Mouse (Mus musculus): Measurements from ENCODE around the gene Zfp968. TPM values are rescaled to one million over a fixed set of nuclear protein-coding genes. Genes with fewer than 3 reads are reported as not detected.
"Not testable (repeated sequence)": the region's sequence is repeated elsewhere in the genome, so short reads cannot be mapped to it uniquely, and the experiment has no call there.

Zfp968 gene
- polyA plus RNA-seq (2015; fragmentation: Nextera tagmentation; extraction: Ambion mirVana) = 3.4 and 5.9 TPM in 2 replicates

DNA sequence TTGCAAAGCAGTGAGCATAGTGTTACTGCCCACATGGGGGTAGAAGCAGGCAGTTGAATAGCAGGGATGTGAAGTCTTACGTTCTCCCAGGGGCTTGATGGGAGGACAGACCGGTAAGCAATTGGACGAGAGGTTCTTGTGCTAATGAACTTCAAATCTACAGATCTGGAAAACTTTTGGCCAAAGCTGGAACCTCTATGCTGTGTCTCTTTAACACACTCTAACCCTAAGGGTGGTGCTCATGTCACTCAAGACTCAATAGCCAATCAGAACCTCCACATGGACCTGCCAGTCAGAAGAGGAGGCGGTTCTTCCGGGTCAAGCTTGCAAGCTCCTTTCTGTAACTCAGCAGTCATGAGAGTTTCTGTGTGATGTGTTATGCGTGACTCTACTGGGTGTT, at the start of gene Zfp968:
Gene Zfp968, plus strand, starts transcription at position 301 of the 400 bp plus-strand sequence.
- not testable (repeated sequence) for H3K27ac ChIP-seq (replicated peaks); H3K36me3 ChIP-seq; ATAC-seq (ENCODE audit: low FRiP score); H3K9ac ChIP-seq (replicated peaks); H3K4me3 ChIP-seq (replicated peaks); H3K9me3 ChIP-seq (replicated peaks); H3K4me2 ChIP-seq; H3K4me1 ChIP-seq; H3K27me3 ChIP-seq (replicated peaks)
- WGBS = no CpG with 5 or more reads among the region's 6 CpGs

- H3K27me3 ChIP-seq (replicated peaks); ATAC-seq (ENCODE audit: low FRiP score); H3K4me1 ChIP-seq; H3K4me2 ChIP-seq; H3K4me3 ChIP-seq (replicated peaks); H3K9ac ChIP-seq (replicated peaks); H3K27ac ChIP-seq (replicated peaks); H3K9me3 ChIP-seq (replicated peaks); H3K36me3 ChIP-seq: not testable (repeated sequence)
- no CpG with 5 or more reads among the region's 8 CpGs for WGBS
These were observed 34.1 kb upstream of the Zfp968 start, which contains the start of gene Gm4631 for GRCm38 (mm10) chr2:175338097-175338496. TSS of gene Gm4631 (minus strand) at chr2:175338197.

Other genes with a start within 250 kb of the Zfp968 start
- gene Gm14399, start 230.4 kb upstream of the Zfp968 start, polyA plus RNA-seq (2015; fragmentation: Nextera tagmentation; extraction: Ambion mirVana) = 4.3 and 6.4 TPM in 2 replicates
- 1.2 and 1.4 TPM in 2 replicates for gene Gm14443, start 196.6 kb upstream of the Zfp968 start, polyA plus RNA-seq (2015; fragmentation: Nextera tagmentation; extraction: Ambion mirVana)
- 5.0 and 6.0 TPM in 2 replicates for gene Gm14391, start 165.5 kb upstream of the Zfp968 start, polyA plus RNA-seq (2015; fragmentation: Nextera tagmentation; extraction: Ambion mirVana)
- 0.05 and 3.2 TPM in 2 replicates for gene Gm14440, start 97.3 kb upstream of the Zfp968 start, polyA plus RNA-seq (2015; fragmentation: Nextera tagmentation; extraction: Ambion mirVana)
- 16.9 and 17.0 TPM in 2 replicates for gene Gm4631, start 34.2 kb upstream of the Zfp968 start, polyA plus RNA-seq (2015; fragmentation: Nextera tagmentation; extraction: Ambion mirVana)
- gene Gm4724, start 63.4 kb downstream of the Zfp968 start, polyA plus RNA-seq (2015; fragmentation: Nextera tagmentation; extraction: Ambion mirVana) = 14.8 and 24.7 TPM in 2 replicates
- 9.0 TPM in 1 of 2 replicates, not detected in the other for gene Zfp965, start 97.5 kb downstream of the Zfp968 start, polyA plus RNA-seq (2015; fragmentation: Nextera tagmentation; extraction: Ambion mirVana)

Measured in neural tube, embryonic 15.5 days (tissue).